Mouse (Mus musculus): ENCODE data around the gene Tmem38a. TPM values are rescaled to one million over a fixed set of nuclear protein-coding genes. Genes with fewer than 3 reads are reported as not detected.

Gene Tmem38a
- polyA plus RNA-seq, 1 experiment, result 8.5 TPM

DNA sequence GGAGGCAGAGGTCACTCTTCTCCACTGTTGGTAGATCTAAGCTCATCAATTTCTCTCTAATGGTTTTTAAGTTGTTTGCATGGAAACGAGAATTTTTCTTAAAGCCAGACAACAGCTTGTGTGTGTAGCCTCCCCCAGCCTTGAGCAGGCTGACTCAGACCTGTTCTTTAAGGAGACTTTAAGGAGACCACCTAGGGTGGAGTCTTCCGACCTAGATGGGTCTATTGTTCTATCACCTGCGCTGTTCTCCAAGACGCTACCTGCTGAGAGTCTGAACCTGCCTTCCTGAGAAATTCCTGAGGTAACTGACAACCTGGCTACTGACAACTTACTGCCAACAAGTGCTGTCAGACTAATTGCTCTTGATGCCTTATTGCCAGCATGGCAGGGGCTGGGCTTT is 16.1 kb upstream of the Tmem38a start:
- H3K4me1 ChIP-seq (ENCODE audit: control insufficient read depth, insufficient read depth, low read length), result no peaks in the 10 kb centered on the region
- no peak overlapping the region for H3K27ac ChIP-seq (ENCODE audit: insufficient read depth, low read depth, low read length)
- TF ChIP-seq POLR2A (IDR thresholded peaks at IDR 0.05; ENCODE audit: borderline replicate concordance, low read depth, low read length) (no peak), CTCF (IDR thresholded peaks at IDR 0.05; ENCODE audit: low read depth, low read length) (no peak)
- no peak overlapping the region for H3K4me3 ChIP-seq (ENCODE audit: insufficient read depth, low read length)

DNA sequence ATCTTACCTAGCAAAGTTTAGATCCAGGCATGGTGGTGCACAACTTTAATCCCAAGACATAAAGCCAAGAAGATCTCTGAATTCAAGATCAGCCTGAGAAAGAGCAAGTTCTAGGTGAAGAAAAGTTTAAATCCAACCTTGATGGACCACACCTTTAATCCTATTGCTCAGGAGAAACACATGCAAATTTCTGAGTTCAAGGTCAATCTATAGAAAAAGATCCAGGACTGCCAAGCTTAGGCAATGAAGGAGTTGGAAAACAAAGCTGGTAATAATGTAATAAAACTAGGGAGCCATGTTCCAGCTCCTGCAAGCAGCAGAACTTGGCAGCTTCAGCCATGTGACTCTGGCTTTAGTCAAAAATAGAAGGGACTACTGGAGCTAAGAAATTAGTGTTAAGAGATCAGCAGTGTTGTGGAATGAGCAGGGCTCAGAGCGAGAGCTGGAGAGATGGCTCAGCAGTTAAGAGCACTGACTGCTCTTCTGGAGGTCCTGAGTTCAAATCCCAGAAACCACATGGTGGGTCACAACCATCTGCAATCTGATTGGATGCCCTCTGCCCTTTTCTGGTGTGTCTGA is 10.7 kb upstream of the Tmem38a start:
- Histone ChIP-seq H3K27ac (ENCODE audit: insufficient read depth, low read depth, low read length) (no peak overlapping the region), H3K4me1 (ENCODE audit: control insufficient read depth, insufficient read depth, low read length) (no peaks in the 10 kb centered on the region), H3K4me3 (ENCODE audit: insufficient read depth, low read length) (no peak overlapping the region)
- no peak for TF ChIP-seq POLR2A (IDR thresholded peaks at IDR 0.05; ENCODE audit: borderline replicate concordance, low read depth, low read length)
- TF ChIP-seq CTCF (IDR thresholded peaks at IDR 0.05; ENCODE audit: low read depth, low read length), result no peak

GRCm38 (mm10) chr8:72565970-72566369 is 5.9 kb upstream of the Tmem38a start:
- Histone ChIP-seq H3K4me1 (ENCODE audit: control insufficient read depth, insufficient read depth, low read length) (peaks cover 5% of the 10 kb centered on the region), H3K27ac (ENCODE audit: insufficient read depth, low read depth, low read length) (no peak overlapping the region), H3K4me3 (ENCODE audit: insufficient read depth, low read length) (no peak overlapping the region)
- TF ChIP-seq CTCF (IDR thresholded peaks at IDR 0.05; ENCODE audit: low read depth, low read length) (no peak), POLR2A (IDR thresholded peaks at IDR 0.05; ENCODE audit: borderline replicate concordance, low read depth, low read length) (no peak)

DNA sequence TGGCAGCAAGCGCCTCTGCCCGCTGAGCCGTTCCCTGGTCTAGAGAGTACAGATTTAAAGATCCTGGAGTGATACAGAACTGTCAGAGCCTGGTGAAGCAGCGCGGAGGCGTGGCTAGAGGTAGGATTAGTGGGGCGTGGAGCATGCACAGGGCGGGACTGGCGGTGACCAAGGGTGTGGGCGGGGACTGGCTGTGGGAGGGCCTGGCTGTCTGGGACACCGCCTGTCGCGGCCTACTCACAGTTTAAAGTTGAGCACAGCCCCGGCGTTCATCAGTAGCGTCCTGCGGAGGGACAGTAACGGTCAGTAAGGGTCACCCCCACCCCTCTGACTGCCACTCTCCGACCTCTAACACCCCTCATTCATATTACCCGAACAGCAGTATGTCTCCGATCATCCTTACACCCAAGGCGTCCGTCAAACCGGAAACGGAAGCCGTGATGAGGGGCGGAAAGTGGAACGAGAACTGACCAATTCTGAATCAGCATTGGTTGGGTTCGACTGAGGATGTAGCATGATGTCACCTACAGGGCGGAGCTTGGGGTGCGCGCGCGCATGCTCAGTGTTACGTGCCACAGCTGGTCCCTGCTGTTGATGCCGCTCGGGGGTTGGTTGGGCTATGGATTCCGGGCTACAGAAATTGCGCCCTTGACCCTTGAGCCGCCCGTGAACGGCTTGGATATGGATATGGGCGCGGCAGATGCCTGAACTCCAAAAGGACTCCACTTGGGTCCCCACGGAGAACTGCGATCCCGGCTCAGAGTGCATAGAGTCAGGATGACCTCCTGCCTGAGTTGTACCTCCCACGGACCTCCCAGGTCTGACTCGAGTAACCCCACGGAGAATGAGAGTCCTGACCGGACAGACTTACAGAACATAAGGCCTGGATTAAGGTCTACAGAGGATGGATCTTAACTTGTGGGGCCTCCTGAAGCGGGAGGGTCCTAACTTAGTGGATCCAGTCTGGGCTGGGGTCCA is 933 bp upstream of the Tmem38a start, which contains the start of gene Smim7:
Gene Smim7, minus strand, starts transcription at position 456 of the 978 bp plus-strand sequence.
- H3K27ac ChIP-seq (ENCODE audit: insufficient read depth, low read depth, low read length), result peak within 1 kb of the TSS; percentile 81
- no peak for TF ChIP-seq CTCF (IDR thresholded peaks at IDR 0.05; ENCODE audit: low read depth, low read length)
- 0 out of 2 replicates have a peak, but pooled peaks have one; percentile 2 for TF ChIP-seq POLR2A (IDR thresholded peaks at IDR 0.05; ENCODE audit: borderline replicate concordance, low read depth, low read length)
- H3K4me3 ChIP-seq (ENCODE audit: insufficient read depth, low read length), result peak within 1 kb of the TSS; percentile 79
- H3K4me1 ChIP-seq (ENCODE audit: control insufficient read depth, insufficient read depth, low read length), result peaks cover 8% of the 10 kb centered on the region

DNA sequence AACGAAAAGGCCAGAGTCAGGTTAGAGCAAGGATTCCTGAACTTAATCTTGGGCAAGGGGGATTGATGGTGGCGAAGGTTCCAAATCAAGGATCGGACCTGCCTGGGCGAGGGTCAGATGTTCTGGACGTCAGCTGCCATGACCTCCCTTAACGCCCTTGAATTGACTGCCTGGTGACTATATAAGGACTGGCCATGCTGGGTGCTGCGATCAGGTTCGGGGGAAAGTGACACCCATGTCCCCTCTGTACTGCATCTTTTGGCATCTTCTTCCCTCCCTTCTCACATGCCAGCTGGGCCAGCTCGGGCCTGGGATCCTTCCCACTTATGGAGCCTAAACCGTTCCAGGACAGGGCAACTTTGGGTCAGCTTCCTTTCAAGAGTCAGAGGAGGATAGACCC is 652 bp downstream of the Tmem38a start:
- no peak for TF ChIP-seq POLR2A (IDR thresholded peaks at IDR 0.05; ENCODE audit: borderline replicate concordance, low read depth, low read length)
- no peak for TF ChIP-seq CTCF (IDR thresholded peaks at IDR 0.05; ENCODE audit: low read depth, low read length)
- peak overlapping the region; percentile 79 for H3K4me3 ChIP-seq (ENCODE audit: insufficient read depth, low read length)
- H3K27ac ChIP-seq (ENCODE audit: insufficient read depth, low read depth, low read length), result no peak overlapping the region
- H3K4me1 ChIP-seq (ENCODE audit: control insufficient read depth, insufficient read depth, low read length), result peaks cover 8% of the 10 kb centered on the region

DNA sequence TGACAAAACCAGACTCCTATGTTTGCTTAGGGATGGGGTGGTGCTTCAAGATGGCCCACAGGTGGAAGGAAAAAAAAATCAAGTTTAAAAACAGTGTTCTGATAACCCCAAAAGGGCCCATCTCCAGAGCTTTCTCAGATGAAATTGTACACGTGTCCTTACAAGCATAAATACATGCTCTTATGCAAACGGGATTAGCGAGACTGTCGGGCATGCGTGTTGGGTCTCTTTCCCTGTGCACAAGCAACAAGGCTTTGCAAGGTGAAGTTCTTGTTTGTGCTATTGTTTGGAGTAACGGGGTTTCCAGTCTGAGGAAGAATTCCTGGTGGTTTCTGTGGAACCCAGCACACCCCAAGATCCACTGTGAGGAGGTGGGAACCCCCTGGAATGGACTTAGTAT is 1.6 kb downstream of the Tmem38a start:
- H3K27ac ChIP-seq (ENCODE audit: insufficient read depth, low read depth, low read length), result no peak overlapping the region
- no peak overlapping the region for H3K4me3 ChIP-seq (ENCODE audit: insufficient read depth, low read length)
- TF ChIP-seq POLR2A (IDR thresholded peaks at IDR 0.05; ENCODE audit: borderline replicate concordance, low read depth, low read length) (no peak), CTCF (IDR thresholded peaks at IDR 0.05; ENCODE audit: low read depth, low read length) (no peak)
- H3K4me1 ChIP-seq (ENCODE audit: control insufficient read depth, insufficient read depth, low read length), result peaks cover 8% of the 10 kb centered on the region

DNA sequence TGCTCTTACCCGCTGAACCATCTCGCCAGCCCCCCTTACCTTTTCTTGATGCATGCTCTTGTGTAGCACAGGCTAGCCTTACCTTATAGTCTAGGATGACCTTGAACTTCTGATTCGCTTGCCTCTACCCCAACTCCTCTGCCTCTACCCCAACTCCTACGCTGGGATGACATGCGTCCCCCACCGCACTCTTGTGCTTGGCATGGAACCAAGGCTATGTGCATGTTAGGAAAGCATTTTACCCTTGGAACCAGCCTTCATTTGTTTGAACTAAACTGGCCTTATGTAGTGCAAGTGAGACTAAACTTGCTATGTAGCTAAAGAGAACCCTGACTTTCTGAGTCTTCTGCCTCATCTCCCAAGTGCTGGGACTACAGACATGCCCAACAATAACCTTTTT is 4.1 kb downstream of the Tmem38a start:
- Histone ChIP-seq H3K27ac (ENCODE audit: insufficient read depth, low read depth, low read length) (no peak overlapping the region), H3K4me1 (ENCODE audit: control insufficient read depth, insufficient read depth, low read length) (peaks cover 3% of the 10 kb centered on the region; the same call in 1 of the 2 replicates), H3K4me3 (ENCODE audit: insufficient read depth, low read length) (no peak overlapping the region)
- TF ChIP-seq POLR2A (IDR thresholded peaks at IDR 0.05; ENCODE audit: borderline replicate concordance, low read depth, low read length) (no peak), CTCF (IDR thresholded peaks at IDR 0.05; ENCODE audit: low read depth, low read length) (no peak)

DNA sequence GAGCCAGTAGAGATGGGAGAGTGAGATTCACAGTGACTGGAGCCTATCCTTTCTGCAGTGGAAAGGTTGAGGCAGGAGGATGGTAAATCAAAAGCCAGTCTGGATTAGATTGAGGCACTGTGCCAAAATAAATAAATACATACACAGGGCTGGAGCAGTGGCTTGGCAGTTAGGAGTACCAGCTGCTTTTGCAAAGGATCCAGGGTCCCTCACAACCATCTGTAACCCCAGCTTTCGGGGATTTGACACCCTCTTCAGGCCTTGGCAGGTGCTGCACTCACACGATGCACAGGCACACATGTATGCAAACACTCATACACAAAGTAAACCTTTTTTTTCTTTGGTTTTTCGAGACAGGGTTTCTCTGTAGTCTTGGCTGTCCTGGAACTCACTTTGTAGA is 5.4 kb downstream of the Tmem38a start:
- Histone ChIP-seq H3K4me3 (ENCODE audit: insufficient read depth, low read length) (no peak overlapping the region), H3K4me1 (ENCODE audit: control insufficient read depth, insufficient read depth, low read length) (peaks cover 9% of the 10 kb centered on the region), H3K27ac (ENCODE audit: insufficient read depth, low read depth, low read length) (no peak overlapping the region)
- TF ChIP-seq CTCF (IDR thresholded peaks at IDR 0.05; ENCODE audit: low read depth, low read length) (no peak), POLR2A (IDR thresholded peaks at IDR 0.05; ENCODE audit: borderline replicate concordance, low read depth, low read length) (no peak)

DNA sequence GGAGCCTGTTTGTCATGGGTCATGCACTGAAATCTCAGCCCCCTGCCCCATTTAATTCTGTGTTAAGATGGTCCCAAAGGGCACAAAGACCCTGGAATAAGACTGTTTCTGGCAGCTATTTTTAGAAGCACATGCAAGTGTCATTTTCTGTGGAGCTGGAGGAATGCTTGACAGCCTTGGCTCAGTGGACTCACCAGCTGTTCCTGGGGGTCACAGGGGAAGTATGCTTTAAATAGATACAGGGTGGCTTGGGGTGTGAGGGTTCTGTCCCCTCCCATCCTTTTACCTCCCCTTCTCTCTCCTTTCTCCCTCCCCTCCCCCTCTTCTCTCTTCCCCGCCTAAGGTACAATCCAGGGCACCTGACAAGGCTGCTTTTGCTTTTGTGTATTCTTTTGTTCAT is 6.1 kb downstream of the Tmem38a start:
- TF ChIP-seq POLR2A (IDR thresholded peaks at IDR 0.05; ENCODE audit: borderline replicate concordance, low read depth, low read length) (no peak), CTCF (IDR thresholded peaks at IDR 0.05; ENCODE audit: low read depth, low read length) (no peak)
- H3K4me1 ChIP-seq (ENCODE audit: control insufficient read depth, insufficient read depth, low read length), result peaks cover 12% of the 10 kb centered on the region

DNA sequence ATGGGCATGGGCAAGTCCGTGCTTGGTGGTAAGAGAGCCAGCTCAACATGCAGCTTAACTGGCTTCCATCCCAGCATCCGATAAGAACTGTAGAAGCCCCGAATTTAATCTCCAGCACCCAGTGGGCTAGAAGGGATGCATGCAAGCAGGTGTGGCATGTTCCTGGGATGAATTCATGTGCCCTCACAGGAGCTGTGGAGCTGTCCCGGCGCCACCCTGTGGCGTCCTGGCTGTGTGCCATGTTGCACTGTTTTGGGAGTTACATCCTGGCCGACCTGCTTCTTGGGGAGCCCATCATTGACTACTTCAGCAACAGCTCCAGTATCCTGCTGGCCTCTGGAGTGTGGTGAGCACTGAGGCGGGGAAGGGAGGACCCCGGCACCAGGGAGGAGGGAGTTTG is 7.5 kb downstream of the Tmem38a start:
- Histone ChIP-seq H3K4me1 (ENCODE audit: control insufficient read depth, insufficient read depth, low read length) (peaks cover 25% of the 10 kb centered on the region), H3K4me3 (ENCODE audit: insufficient read depth, low read length) (no peak overlapping the region), H3K27ac (ENCODE audit: insufficient read depth, low read depth, low read length) (no peak overlapping the region)
- TF ChIP-seq CTCF (IDR thresholded peaks at IDR 0.05; ENCODE audit: low read depth, low read length), result no peak
- TF ChIP-seq POLR2A (IDR thresholded peaks at IDR 0.05; ENCODE audit: borderline replicate concordance, low read depth, low read length), result no peak

More for the DNA sequence above, 6.1 kb downstream of the Tmem38a start:
- Histone ChIP-seq H3K4me3 (ENCODE audit: insufficient read depth, low read length) (no peak overlapping the region), H3K27ac (ENCODE audit: insufficient read depth, low read depth, low read length) (no peak overlapping the region)

Data from bone marrow macrophage, adult 2 months (primary cell).